Mouse (Mus musculus): Measurements from ENCODE around the gene Sacs. TPM values are rescaled to one million over a fixed set of nuclear protein-coding genes. Genes with fewer than 3 reads are reported as not detected.

Gene Sacs
- polyA plus RNA-seq, 1 experiment = 2.7 TPM

DNA sequence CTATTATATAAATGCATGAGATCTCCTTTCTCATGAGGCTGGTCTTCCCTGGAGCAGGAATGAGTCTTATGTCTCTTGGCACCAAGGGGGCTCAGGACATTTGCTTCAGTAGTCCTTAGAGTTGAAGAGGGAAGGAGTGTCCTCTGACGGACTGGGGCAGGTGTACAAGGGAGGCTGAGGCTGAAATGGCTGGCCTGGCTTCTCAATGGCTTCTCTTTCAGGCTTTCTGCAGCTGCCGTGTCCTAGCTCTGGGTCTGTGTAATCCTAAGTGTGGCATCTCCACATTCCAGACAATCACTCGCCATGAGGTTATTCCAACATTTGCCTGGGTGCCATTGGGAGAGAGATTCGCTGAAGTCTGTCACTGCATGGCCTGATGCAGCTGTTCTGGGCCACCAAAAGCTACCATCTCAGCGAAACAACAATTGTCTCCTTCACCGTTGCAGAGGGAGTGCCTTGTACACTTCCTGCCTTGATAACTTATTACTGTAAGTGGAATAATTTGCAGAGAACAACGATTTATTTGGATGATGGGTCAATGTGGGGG lies 9.2 kb upstream of the Sacs start:
- Histone ChIP-seq H3ac (ENCODE audit: control insufficient read depth, insufficient read length, low read depth) (no peak overlapping the region), H3K36me3 (ENCODE audit: control insufficient read depth, insufficient read depth) (no peaks in the 10 kb centered on the region), H3K4me3 (ENCODE audit: insufficient read depth, poor library complexity, severe bottlenecking) (no peak overlapping the region), H3K79me2 (ENCODE audit: control insufficient read depth, insufficient read depth) (no peaks in the 10 kb centered on the region), H3K27me3 (ENCODE audit: control insufficient read depth, insufficient read depth, insufficient read length) (no peaks in the 10 kb centered on the region), H3K79me3 (ENCODE audit: low read depth) (no peaks in the 10 kb centered on the region)
- TF ChIP-seq MYOD1 (IDR thresholded peaks at IDR 0.05; ENCODE audit: control insufficient read depth, insufficient read length, low read depth) (peak; percentile 94), MAX (IDR thresholded peaks at IDR 0.05) (no peak)

GRCm38 (mm10) chr14:61132556-61132955 lies 5.7 kb upstream of the Sacs start:
- H3K79me3 ChIP-seq (ENCODE audit: low read depth) = no peaks in the 10 kb centered on the region
- TF ChIP-seq CEBPB (IDR thresholded peaks at IDR 0.05; ENCODE audit: low read depth) (no peak), MYOG (IDR thresholded peaks at IDR 0.05; ENCODE audit: control insufficient read depth, extremely low read depth, insufficient read length) (no peak), MAX (IDR thresholded peaks at IDR 0.05) (no peak), MYOD1 (IDR thresholded peaks at IDR 0.05; ENCODE audit: control insufficient read depth, insufficient read length, low read depth) (no peak), FOSL1 (IDR thresholded peaks at IDR 0.05; ENCODE audit: insufficient read depth, low read length, poor library complexity, severe bottlenecking) (no peak), CTCF (IDR thresholded peaks at IDR 0.05; ENCODE audit: control insufficient read depth, insufficient read depth, insufficient read length) (no peak), USF1 (IDR thresholded peaks at IDR 0.05; ENCODE audit: low read depth) (no peak)
- H3K27me3 ChIP-seq (ENCODE audit: control insufficient read depth, insufficient read depth, insufficient read length) = no peaks in the 10 kb centered on the region
- H3K4me3 ChIP-seq (ENCODE audit: insufficient read depth, poor library complexity, severe bottlenecking) = no peak overlapping the region
- no peaks in the 10 kb centered on the region for H3K36me3 ChIP-seq (ENCODE audit: control insufficient read depth, insufficient read depth)
- H3ac ChIP-seq (ENCODE audit: control insufficient read depth, insufficient read length, low read depth) = no peak overlapping the region
- H3K79me2 ChIP-seq (ENCODE audit: control insufficient read depth, insufficient read depth) = no peaks in the 10 kb centered on the region

DNA sequence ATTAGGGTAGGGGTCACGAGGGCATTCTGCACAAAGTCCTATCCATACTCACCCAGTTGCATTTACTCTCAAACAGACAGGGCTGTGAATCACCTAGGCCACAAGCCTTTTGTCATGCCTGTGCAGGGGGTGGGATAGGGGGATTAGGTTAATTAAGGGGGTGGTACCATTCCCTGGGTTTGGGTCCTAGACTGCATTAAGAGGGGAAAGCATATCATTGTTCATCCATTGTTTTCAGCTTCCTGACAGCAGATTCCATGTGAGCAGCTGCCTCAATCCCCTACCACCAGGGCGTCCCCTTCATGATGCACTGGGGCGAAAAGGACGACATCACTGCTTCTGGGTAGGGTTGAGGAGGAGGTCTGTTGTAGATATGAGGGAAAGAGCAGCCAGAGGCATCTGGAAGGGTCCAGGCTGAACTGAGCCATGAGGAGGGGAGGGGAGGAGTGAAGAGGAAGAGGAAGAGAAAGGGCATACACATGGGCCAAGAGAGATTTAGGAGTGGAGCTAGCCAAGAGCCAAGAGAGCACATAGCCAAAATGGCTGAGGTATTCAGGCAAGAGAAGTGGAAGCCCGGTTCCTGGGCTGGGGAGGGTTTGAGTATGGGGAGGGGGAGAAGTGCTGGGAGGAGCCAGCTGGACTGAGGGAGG lies 3.8 kb upstream of the Sacs start:
- no peaks in the 10 kb centered on the region for H3K79me3 ChIP-seq (ENCODE audit: low read depth)
- no peak overlapping the region for H3ac ChIP-seq (ENCODE audit: control insufficient read depth, insufficient read length, low read depth)
- no peak for TF ChIP-seq MAX (IDR thresholded peaks at IDR 0.05)
- no peak for TF ChIP-seq MYOD1 (IDR thresholded peaks at IDR 0.05; ENCODE audit: control insufficient read depth, insufficient read length, low read depth)
- no peak for TF ChIP-seq USF1 (IDR thresholded peaks at IDR 0.05; ENCODE audit: low read depth)
- TF ChIP-seq CEBPB (IDR thresholded peaks at IDR 0.05; ENCODE audit: low read depth) = no peak
- TF ChIP-seq CTCF (IDR thresholded peaks at IDR 0.05; ENCODE audit: control insufficient read depth, insufficient read depth, insufficient read length) = no peak
- no peak for TF ChIP-seq MYOG (IDR thresholded peaks at IDR 0.05; ENCODE audit: control insufficient read depth, extremely low read depth, insufficient read length)
- no peak for TF ChIP-seq FOSL1 (IDR thresholded peaks at IDR 0.05; ENCODE audit: insufficient read depth, low read length, poor library complexity, severe bottlenecking)
- no peaks in the 10 kb centered on the region for H3K36me3 ChIP-seq (ENCODE audit: control insufficient read depth, insufficient read depth)
- no peaks in the 10 kb centered on the region for H3K27me3 ChIP-seq (ENCODE audit: control insufficient read depth, insufficient read depth, insufficient read length)
- no peak overlapping the region for H3K4me3 ChIP-seq (ENCODE audit: insufficient read depth, poor library complexity, severe bottlenecking)
- no peaks in the 10 kb centered on the region for H3K79me2 ChIP-seq (ENCODE audit: control insufficient read depth, insufficient read depth)

DNA sequence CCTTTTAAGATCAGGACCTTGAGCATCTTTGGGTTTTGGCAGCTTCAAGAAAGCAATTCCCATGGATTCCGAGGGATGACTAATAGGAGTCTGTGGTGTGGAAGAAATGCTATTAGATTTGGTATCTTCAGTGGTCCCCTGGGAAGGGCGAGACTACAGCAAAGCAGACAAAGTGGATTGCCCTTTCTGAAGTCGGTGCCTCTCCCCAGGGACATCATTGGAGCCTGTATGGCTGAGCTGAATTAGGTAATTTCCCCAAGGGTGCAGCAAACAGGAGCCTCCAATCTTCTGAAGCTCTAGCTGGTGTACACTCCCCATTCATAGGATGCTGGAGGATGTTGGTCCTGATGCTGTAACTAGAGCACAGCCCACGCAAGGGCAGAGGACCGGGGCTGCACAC lies 847 bp upstream of the Sacs start:
- Histone ChIP-seq H3K79me3 (ENCODE audit: low read depth) (no peaks in the 10 kb centered on the region), H3K4me3 (ENCODE audit: insufficient read depth, poor library complexity, severe bottlenecking) (no peak overlapping the region), H3K36me3 (ENCODE audit: control insufficient read depth, insufficient read depth) (no peaks in the 10 kb centered on the region), H3ac (ENCODE audit: control insufficient read depth, insufficient read length, low read depth) (no peak overlapping the region), H3K79me2 (ENCODE audit: control insufficient read depth, insufficient read depth) (no peaks in the 10 kb centered on the region), H3K27me3 (ENCODE audit: control insufficient read depth, insufficient read depth, insufficient read length) (no peaks in the 10 kb centered on the region)
- no peak for TF ChIP-seq MYOG (IDR thresholded peaks at IDR 0.05; ENCODE audit: control insufficient read depth, extremely low read depth, insufficient read length)
- no peak for TF ChIP-seq CTCF (IDR thresholded peaks at IDR 0.05; ENCODE audit: control insufficient read depth, insufficient read depth, insufficient read length)
- TF ChIP-seq MYOD1 (IDR thresholded peaks at IDR 0.05; ENCODE audit: control insufficient read depth, insufficient read length, low read depth) = no peak
- no peak for TF ChIP-seq USF1 (IDR thresholded peaks at IDR 0.05; ENCODE audit: low read depth)
- TF ChIP-seq FOSL1 (IDR thresholded peaks at IDR 0.05; ENCODE audit: insufficient read depth, low read length, poor library complexity, severe bottlenecking) = peak; percentile 34
- TF ChIP-seq CEBPB (IDR thresholded peaks at IDR 0.05; ENCODE audit: low read depth) = peak; percentile 45
- no peak for TF ChIP-seq MAX (IDR thresholded peaks at IDR 0.05)

GRCm38 (mm10) chr14:61138727-61139067 lies 440 bp downstream of the Sacs start:
- no peaks in the 10 kb centered on the region for H3K27me3 ChIP-seq (ENCODE audit: control insufficient read depth, insufficient read depth, insufficient read length)
- no peaks in the 10 kb centered on the region for H3K79me3 ChIP-seq (ENCODE audit: low read depth)
- H3K4me3 ChIP-seq (ENCODE audit: insufficient read depth, poor library complexity, severe bottlenecking) = no peak overlapping the region
- H3ac ChIP-seq (ENCODE audit: control insufficient read depth, insufficient read length, low read depth) = no peak overlapping the region
- H3K79me2 ChIP-seq (ENCODE audit: control insufficient read depth, insufficient read depth) = no peaks in the 10 kb centered on the region
- TF ChIP-seq CTCF (IDR thresholded peaks at IDR 0.05; ENCODE audit: control insufficient read depth, insufficient read depth, insufficient read length) = no peak
- TF ChIP-seq MYOG (IDR thresholded peaks at IDR 0.05; ENCODE audit: control insufficient read depth, extremely low read depth, insufficient read length) = no peak
- TF ChIP-seq FOSL1 (IDR thresholded peaks at IDR 0.05; ENCODE audit: insufficient read depth, low read length, poor library complexity, severe bottlenecking) = no peak
- TF ChIP-seq CEBPB (IDR thresholded peaks at IDR 0.05; ENCODE audit: low read depth) = no peak
- no peak for TF ChIP-seq MAX (IDR thresholded peaks at IDR 0.05)
- no peak for TF ChIP-seq USF1 (IDR thresholded peaks at IDR 0.05; ENCODE audit: low read depth)
- no peak for TF ChIP-seq MYOD1 (IDR thresholded peaks at IDR 0.05; ENCODE audit: control insufficient read depth, insufficient read length, low read depth)
- H3K36me3 ChIP-seq (ENCODE audit: control insufficient read depth, insufficient read depth) = no peaks in the 10 kb centered on the region

DNA sequence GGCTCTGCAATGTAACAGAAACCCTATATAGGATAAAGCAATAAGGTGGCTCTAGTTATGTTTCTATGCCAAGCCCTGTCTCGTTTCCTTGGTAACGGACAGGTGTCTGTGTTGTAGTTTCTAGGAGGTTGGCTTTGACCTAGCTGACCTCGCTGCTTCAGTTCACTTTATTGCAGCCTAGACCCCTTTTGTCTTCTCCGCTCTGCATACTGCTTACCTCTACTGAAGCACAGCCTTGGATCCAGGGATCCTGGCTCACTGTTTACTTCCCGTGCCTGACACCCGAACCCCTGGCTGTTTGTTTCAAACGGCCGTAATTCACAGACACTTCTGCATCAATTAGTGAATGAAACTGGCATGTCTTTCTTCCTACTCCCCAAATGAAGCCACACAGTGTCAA lies 5.1 kb downstream of the Sacs start:
- H3K79me2 ChIP-seq (ENCODE audit: control insufficient read depth, insufficient read depth) = no peaks in the 10 kb centered on the region
- H3K79me3 ChIP-seq (ENCODE audit: low read depth) = no peaks in the 10 kb centered on the region
- TF ChIP-seq USF1 (IDR thresholded peaks at IDR 0.05; ENCODE audit: low read depth) = no peak
- no peak for TF ChIP-seq MYOG (IDR thresholded peaks at IDR 0.05; ENCODE audit: control insufficient read depth, extremely low read depth, insufficient read length)
- no peak for TF ChIP-seq CTCF (IDR thresholded peaks at IDR 0.05; ENCODE audit: control insufficient read depth, insufficient read depth, insufficient read length)
- no peaks in the 10 kb centered on the region for H3K27me3 ChIP-seq (ENCODE audit: control insufficient read depth, insufficient read depth, insufficient read length)
- H3K36me3 ChIP-seq (ENCODE audit: control insufficient read depth, insufficient read depth) = no peaks in the 10 kb centered on the region
- H3K4me3 ChIP-seq (ENCODE audit: insufficient read depth, poor library complexity, severe bottlenecking) = no peak overlapping the region
- no peak overlapping the region for H3ac ChIP-seq (ENCODE audit: control insufficient read depth, insufficient read length, low read depth)

Measured in C2C12 (cell line).